Mouse (Mus musculus): ENCODE results near the gene Ddx41. TPM values are rescaled to one million over a fixed set of nuclear protein-coding genes. Genes with fewer than 3 reads are reported as not detected.
"Not testable (repeated sequence)": the region's sequence is repeated elsewhere in the genome, so short reads cannot be mapped to it uniquely, and the experiment has no call there.

Gene Ddx41
- polyA plus RNA-seq, 1 experiment from 2014 or later, result 23.6 TPM

- H3K4me3 ChIP-seq; ATAC-seq (replicated peaks; ENCODE audit: insufficient number of reproducible peaks, insufficient read depth, low FRiP score, low read depth); H3K9me3 ChIP-seq (replicated peaks); H3K9ac ChIP-seq; H3K36me3 ChIP-seq; H3K27ac ChIP-seq; H3K27me3 ChIP-seq; H3K4me2 ChIP-seq: not testable (repeated sequence)
- peaks cover 16% of the 10 kb centered on the region for H3K4me1 ChIP-seq (replicated peaks)
- 84% methylated on average over 4 of the region's 4 CpGs for WGBS
Observed at GRCm38 (mm10) chr13:55568524-55568923, 32.1 kb upstream of the Ddx41 start.

GRCm38 (mm10) chr13:55567949-55568348 lies 31.5 kb upstream of the Ddx41 start:
- 0 out of 2 replicates have a peak, but pooled peaks cover 5% of the 10 kb centered on the region for H3K36me3 ChIP-seq
- no peak overlapping the region for H3K27ac ChIP-seq
- no peak overlapping the region for H3K4me2 ChIP-seq

GRCm38 (mm10) chr13:55567001-55567400 lies 30.5 kb upstream of the Ddx41 start:
- Histone ChIP-seq H3K9me3 (replicated peaks) (no peaks in the 10 kb centered on the region), H3K27me3 (no peaks in the 10 kb centered on the region), H3K4me3 (no peak overlapping the region), H3K36me3 (0 out of 2 replicates have a peak, but pooled peaks cover 5% of the 10 kb centered on the region), H3K4me2 (no peak overlapping the region), H3K4me1 (replicated peaks) (peaks cover 16% of the 10 kb centered on the region), H3K27ac (no peak overlapping the region), H3K9ac (no peak overlapping the region)
- ATAC-seq (replicated peaks; ENCODE audit: insufficient number of reproducible peaks, insufficient read depth, low FRiP score, low read depth), result no peak
- WGBS, result 81% methylated on average over 6 of the region's 6 CpGs

More at GRCm38 (mm10) chr13:55567949-55568348, 31.5 kb upstream of the Ddx41 start:
- 85% methylated on average over 2 of the region's 2 CpGs for WGBS
- Histone ChIP-seq H3K9me3 (replicated peaks) (no peaks in the 10 kb centered on the region), H3K9ac (no peak overlapping the region), H3K27me3 (no peaks in the 10 kb centered on the region), H3K4me3 (no peak overlapping the region), H3K4me1 (replicated peaks) (peaks cover 16% of the 10 kb centered on the region)
- no peak for ATAC-seq (replicated peaks; ENCODE audit: insufficient number of reproducible peaks, insufficient read depth, low FRiP score, low read depth)

GRCm38 (mm10) chr13:55563266-55563879 lies 26.9 kb upstream of the Ddx41 start:
- 0 out of 2 replicates have a peak, but pooled peaks cover 3% of the 10 kb centered on the region for H3K36me3 ChIP-seq
- H3K4me3 ChIP-seq, result no peak overlapping the region
- H3K9me3 ChIP-seq (replicated peaks), result no peaks in the 10 kb centered on the region
- H3K27me3 ChIP-seq, result no peaks in the 10 kb centered on the region
- no peak overlapping the region for H3K27ac ChIP-seq
- WGBS, result 83% methylated on average over 7 of the region's 7 CpGs
- H3K4me1 ChIP-seq (replicated peaks), result no peaks in the 10 kb centered on the region
- ATAC-seq (replicated peaks; ENCODE audit: insufficient number of reproducible peaks, insufficient read depth, low FRiP score, low read depth), result no peak
- H3K4me2 ChIP-seq, result no peak overlapping the region
- H3K9ac ChIP-seq, result no peak overlapping the region

- Histone ChIP-seq H3K4me3 (no peak overlapping the region), H3K9ac (no peak overlapping the region), H3K4me1 (replicated peaks) (no peaks in the 10 kb centered on the region), H3K27ac (no peak overlapping the region), H3K4me2 (no peak overlapping the region), H3K36me3 (peaks cover 23% of the 10 kb centered on the region; the same call in 1 of the 2 replicates), H3K9me3 (replicated peaks) (no peaks in the 10 kb centered on the region), H3K27me3 (no peaks in the 10 kb centered on the region)
- 80% methylated on average over 6 of the region's 6 CpGs for WGBS
- no peak for ATAC-seq (replicated peaks; ENCODE audit: insufficient number of reproducible peaks, insufficient read depth, low FRiP score, low read depth)
Observed at GRCm38 (mm10) chr13:55557499-55557898, 21.0 kb upstream of the Ddx41 start.

GRCm38 (mm10) chr13:55555921-55556320 lies 19.5 kb upstream of the Ddx41 start:
- H3K36me3 ChIP-seq, result peaks cover 31% of the 10 kb centered on the region; the same call in 1 of the 2 replicates
- no peaks in the 10 kb centered on the region for H3K4me1 ChIP-seq (replicated peaks)
- no peak overlapping the region for H3K4me3 ChIP-seq
- no peak overlapping the region for H3K27ac ChIP-seq
- ATAC-seq (replicated peaks; ENCODE audit: insufficient number of reproducible peaks, insufficient read depth, low FRiP score, low read depth), result no peak
- H3K9me3 ChIP-seq (replicated peaks), result no peaks in the 10 kb centered on the region
- 87% methylated on average over 9 of the region's 9 CpGs for whole genome bisulfite sequencing
- no peak overlapping the region for H3K4me2 ChIP-seq
- no peak overlapping the region for H3K9ac ChIP-seq
- no peaks in the 10 kb centered on the region for H3K27me3 ChIP-seq

GRCm38 (mm10) chr13:55549061-55549460 lies 12.6 kb upstream of the Ddx41 start:
- WGBS, result 83% methylated on average over 15 of the region's 15 CpGs
- no peak overlapping the region for H3K4me2 ChIP-seq
- H3K9me3 ChIP-seq (replicated peaks), result no peaks in the 10 kb centered on the region
- peaks cover 66% of the 10 kb centered on the region for H3K36me3 ChIP-seq
- H3K4me1 ChIP-seq (replicated peaks), result no peaks in the 10 kb centered on the region
- no peak for ATAC-seq (replicated peaks; ENCODE audit: insufficient number of reproducible peaks, insufficient read depth, low FRiP score, low read depth)
- no peak overlapping the region for H3K4me3 ChIP-seq
- no peak overlapping the region for H3K9ac ChIP-seq
- H3K27me3 ChIP-seq, result no peaks in the 10 kb centered on the region
- H3K27ac ChIP-seq, result no peak overlapping the region

GRCm38 (mm10) chr13:55548426-55548825 lies 12.0 kb upstream of the Ddx41 start:
- Histone ChIP-seq H3K27ac (no peak overlapping the region), H3K4me1 (replicated peaks) (no peaks in the 10 kb centered on the region), H3K4me3 (no peak overlapping the region), H3K9me3 (replicated peaks) (no peaks in the 10 kb centered on the region), H3K27me3 (no peaks in the 10 kb centered on the region), H3K36me3 (peaks cover 66% of the 10 kb centered on the region), H3K4me2 (no peak overlapping the region), H3K9ac (no peak overlapping the region)
- WGBS, result 76% methylated on average over 5 of the region's 5 CpGs
- ATAC-seq (replicated peaks; ENCODE audit: insufficient number of reproducible peaks, insufficient read depth, low FRiP score, low read depth), result no peak

- 81% methylated on average over 2 of the region's 2 CpGs for WGBS
- Histone ChIP-seq H3K36me3 (peaks cover 68% of the 10 kb centered on the region), H3K4me2 (no peak overlapping the region), H3K4me1 (replicated peaks) (no peaks in the 10 kb centered on the region), H3K27ac (no peak overlapping the region), H3K9me3 (replicated peaks) (no peaks in the 10 kb centered on the region), H3K4me3 (no peak overlapping the region), H3K27me3 (no peaks in the 10 kb centered on the region), H3K9ac (no peak overlapping the region)
- ATAC-seq (replicated peaks; ENCODE audit: insufficient number of reproducible peaks, insufficient read depth, low FRiP score, low read depth), result no peak
Observed at GRCm38 (mm10) chr13:55547916-55548315, 11.5 kb upstream of the Ddx41 start.

- WGBS, result 82% methylated on average over 6 of the region's 6 CpGs
- Histone ChIP-seq H3K27ac (no peak overlapping the region), H3K36me3 (peaks cover 84% of the 10 kb centered on the region), H3K4me1 (replicated peaks) (no peaks in the 10 kb centered on the region), H3K9me3 (replicated peaks) (no peaks in the 10 kb centered on the region), H3K4me2 (no peak overlapping the region), H3K27me3 (no peaks in the 10 kb centered on the region), H3K9ac (no peak overlapping the region), H3K4me3 (no peak overlapping the region)
- ATAC-seq (replicated peaks; ENCODE audit: insufficient number of reproducible peaks, insufficient read depth, low FRiP score, low read depth), result no peak
Observed at GRCm38 (mm10) chr13:55544792-55545191, 8.3 kb upstream of the Ddx41 start.

- Histone ChIP-seq H3K9me3 (replicated peaks) (no peaks in the 10 kb centered on the region), H3K4me2 (no peak overlapping the region), H3K27ac (no peak overlapping the region), H3K9ac (no peak overlapping the region), H3K27me3 (no peaks in the 10 kb centered on the region), H3K4me3 (no peak overlapping the region), H3K36me3 (peaks cover 86% of the 10 kb centered on the region), H3K4me1 (replicated peaks) (no peaks in the 10 kb centered on the region)
- 83% methylated on average over 8 of the region's 8 CpGs for WGBS
- no peak for ATAC-seq (replicated peaks; ENCODE audit: insufficient number of reproducible peaks, insufficient read depth, low FRiP score, low read depth)
Observed at GRCm38 (mm10) chr13:55543447-55543846, 7.0 kb upstream of the Ddx41 start.

- Histone ChIP-seq H3K9me3 (replicated peaks) (no peaks in the 10 kb centered on the region), H3K9ac (no peak overlapping the region), H3K4me2 (no peak overlapping the region), H3K4me1 (replicated peaks) (no peaks in the 10 kb centered on the region), H3K27me3 (no peaks in the 10 kb centered on the region), H3K36me3 (peaks cover 86% of the 10 kb centered on the region), H3K4me3 (no peak overlapping the region), H3K27ac (no peak overlapping the region)
- 92% methylated on average over 4 of the region's 4 CpGs for WGBS
- no peak for ATAC-seq (replicated peaks; ENCODE audit: insufficient number of reproducible peaks, insufficient read depth, low FRiP score, low read depth)
Observed at GRCm38 (mm10) chr13:55542891-55543290, 6.4 kb upstream of the Ddx41 start.
